Mouse (Mus musculus): Measurements from ENCODE around the gene Ube2t. TPM values are rescaled to one million over a fixed set of nuclear protein-coding genes. Genes with fewer than 3 reads are reported as not detected.

Gene Ube2t
- total RNA-seq (2015; ENCODE audit: low replicate concordance) (26.3 and 43.6 TPM in 2 replicates), total RNA-seq (2017; ENCODE audit: low replicate concordance) (7.8 and 24.8 TPM in 2 replicates)

DNA sequence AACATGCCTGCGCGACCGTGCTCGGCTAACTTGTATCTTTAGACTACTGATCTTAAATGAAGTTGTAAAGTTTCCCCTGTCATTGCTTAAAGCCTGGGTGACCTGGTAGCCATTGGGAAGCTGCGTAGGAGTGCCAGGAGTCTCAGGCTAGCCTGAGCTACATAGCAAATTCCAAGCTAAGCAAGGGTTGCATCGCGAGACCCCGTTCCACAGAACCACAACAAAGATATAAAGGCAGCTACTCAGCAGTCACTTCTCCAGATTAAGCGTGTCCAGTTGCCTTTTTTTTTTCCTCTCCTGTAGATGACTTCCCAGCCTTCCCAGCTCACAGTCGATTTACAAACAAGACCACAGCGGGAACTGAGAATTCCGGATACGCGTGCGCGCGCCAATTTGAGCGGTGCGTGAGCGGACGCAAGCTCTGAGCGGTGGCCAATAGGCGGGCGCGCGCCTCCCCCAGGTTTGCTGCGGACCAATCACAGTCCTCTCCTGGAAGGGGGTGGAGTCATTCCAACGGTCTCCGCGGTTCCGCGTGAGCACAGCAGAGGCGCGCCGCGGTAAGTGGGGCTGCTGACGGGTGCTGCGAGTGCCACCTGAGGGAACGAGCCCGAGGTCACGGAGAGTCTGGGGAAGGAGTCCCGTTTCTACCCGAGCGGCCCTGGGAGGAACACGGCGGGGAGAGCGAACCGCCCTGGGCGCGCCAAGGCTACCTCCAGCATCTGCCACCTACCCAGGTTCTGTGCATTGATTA lies at the start of gene Ube2t:
TSS of gene Ube2t (plus strand) at position 513 of the 751 bp plus-strand sequence.
- ATAC-seq (replicated peaks; ENCODE audit: low FRiP score, poor library complexity, severe bottlenecking): peak; percentile 98

GRCm38 (mm10) chr1:134913535-134913934 lies 48.8 kb upstream of the Ube2t start:
- no peak for ATAC-seq (replicated peaks; ENCODE audit: low FRiP score, poor library complexity, severe bottlenecking)

DNA sequence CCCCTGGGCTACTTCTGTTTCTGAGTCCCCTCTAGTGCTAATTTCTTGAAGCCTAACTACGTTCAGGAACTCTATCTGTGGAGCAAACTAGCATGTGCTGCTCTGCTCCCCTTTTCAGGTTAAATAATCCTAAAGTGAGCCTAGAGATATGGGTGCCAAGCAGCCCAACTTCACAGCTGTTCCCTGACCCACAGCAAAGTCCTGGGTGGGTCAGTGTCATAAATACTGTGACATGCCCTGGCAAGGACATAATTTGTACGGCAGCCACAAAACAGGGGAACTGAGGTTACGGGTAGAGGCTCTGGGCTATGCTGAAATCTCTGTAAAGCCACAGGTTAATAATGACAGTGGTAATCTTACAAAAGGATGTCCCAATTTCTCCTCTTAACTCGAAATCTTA lies 46.9 kb upstream of the Ube2t start:
- ATAC-seq (replicated peaks; ENCODE audit: low FRiP score, poor library complexity, severe bottlenecking): no peak

DNA sequence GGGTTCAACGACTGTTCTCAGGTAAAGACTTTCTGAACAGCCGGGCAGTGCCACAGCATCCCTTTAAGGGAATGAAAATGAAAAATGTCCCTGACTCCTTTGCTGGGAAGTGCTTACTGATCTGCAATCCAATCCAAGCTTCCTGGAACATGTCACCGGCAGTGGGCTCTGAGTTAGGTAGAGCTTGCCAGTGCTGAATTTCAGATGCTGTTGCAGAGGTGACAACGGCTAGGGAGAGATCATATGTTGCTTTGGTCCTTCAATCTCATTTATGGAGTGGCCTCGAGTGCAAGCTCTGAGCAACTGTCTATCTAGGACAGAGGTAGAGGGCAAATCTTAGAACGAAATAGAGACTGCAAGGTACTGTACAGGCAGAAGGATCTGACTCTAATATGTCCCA lies 43.4 kb upstream of the Ube2t start:
- no peak for ATAC-seq (replicated peaks; ENCODE audit: low FRiP score, poor library complexity, severe bottlenecking)

- no peak for ATAC-seq (replicated peaks; ENCODE audit: low FRiP score, poor library complexity, severe bottlenecking)
These were observed 29.9 kb upstream of the Ube2t start for GRCm38 (mm10) chr1:134932431-134932830.

GRCm38 (mm10) chr1:134936335-134936734 lies 26.0 kb upstream of the Ube2t start:
- no peak for ATAC-seq (replicated peaks; ENCODE audit: low FRiP score, poor library complexity, severe bottlenecking)

GRCm38 (mm10) chr1:134938233-134938632 lies 24.1 kb upstream of the Ube2t start:
- ATAC-seq (replicated peaks; ENCODE audit: low FRiP score, poor library complexity, severe bottlenecking): no peak

DNA sequence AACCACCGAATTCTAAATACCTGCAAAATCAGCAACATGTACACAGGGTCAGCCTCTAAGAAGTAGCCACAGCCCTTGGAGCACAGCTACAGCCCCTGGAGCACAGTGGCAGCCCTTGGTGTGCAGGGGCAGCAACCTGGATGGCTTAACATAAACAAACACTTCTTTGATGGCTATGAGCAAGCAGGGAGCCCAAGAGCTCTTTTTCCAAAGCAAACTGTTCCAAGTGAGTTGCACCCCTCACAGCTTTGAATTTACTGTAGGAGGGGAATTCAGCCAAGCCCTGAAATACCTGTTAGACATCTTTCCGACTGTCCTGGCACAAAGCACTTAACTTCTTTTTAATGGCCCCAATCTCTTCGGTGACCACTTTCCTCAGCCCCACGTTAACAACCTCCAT lies 21.5 kb upstream of the Ube2t start:
- no peak for ATAC-seq (replicated peaks; ENCODE audit: low FRiP score, poor library complexity, severe bottlenecking)

- ATAC-seq (replicated peaks; ENCODE audit: low FRiP score, poor library complexity, severe bottlenecking): no peak
These were observed 19.5 kb upstream of the Ube2t start for GRCm38 (mm10) chr1:134942898-134943297.

DNA sequence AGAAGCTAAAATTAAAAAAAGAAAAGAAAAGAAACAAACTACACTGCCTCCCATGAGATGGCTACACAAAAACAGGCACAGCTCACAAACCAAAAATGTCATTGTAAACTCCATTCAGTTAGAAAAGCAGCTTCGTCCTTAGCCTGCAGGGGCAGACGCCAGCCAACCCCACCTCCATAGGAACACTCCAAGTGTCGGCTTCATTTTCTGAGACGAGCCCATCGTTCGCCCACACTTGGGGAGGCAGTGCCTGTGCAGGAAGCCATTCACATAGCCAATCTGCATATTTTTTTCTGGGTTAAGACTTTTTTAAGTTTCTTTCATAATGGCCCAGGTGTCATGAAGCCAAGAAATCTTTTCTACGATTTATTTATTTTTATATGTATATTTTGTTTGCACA lies 14.8 kb upstream of the Ube2t start:
- ATAC-seq (replicated peaks; ENCODE audit: low FRiP score, poor library complexity, severe bottlenecking): no peak

GRCm38 (mm10) chr1:134949946-134950345 lies 12.4 kb upstream of the Ube2t start:
- no peak for ATAC-seq (replicated peaks; ENCODE audit: low FRiP score, poor library complexity, severe bottlenecking)

- no peak for ATAC-seq (replicated peaks; ENCODE audit: low FRiP score, poor library complexity, severe bottlenecking)
These were observed 7.2 kb upstream of the Ube2t start for GRCm38 (mm10) chr1:134955050-134955636.

GRCm38 (mm10) chr1:134955637-134956176 lies 6.7 kb upstream of the Ube2t start, which contains the start of gene Ppp1r12b:
Gene Ppp1r12b, minus strand, starts transcription at chr1:134955942.
- ATAC-seq (replicated peaks; ENCODE audit: low FRiP score, poor library complexity, severe bottlenecking): peak; percentile 100

GRCm38 (mm10) chr1:134960634-134961033 lies 1.7 kb upstream of the Ube2t start:
- no peak for ATAC-seq (replicated peaks; ENCODE audit: low FRiP score, poor library complexity, severe bottlenecking)

DNA sequence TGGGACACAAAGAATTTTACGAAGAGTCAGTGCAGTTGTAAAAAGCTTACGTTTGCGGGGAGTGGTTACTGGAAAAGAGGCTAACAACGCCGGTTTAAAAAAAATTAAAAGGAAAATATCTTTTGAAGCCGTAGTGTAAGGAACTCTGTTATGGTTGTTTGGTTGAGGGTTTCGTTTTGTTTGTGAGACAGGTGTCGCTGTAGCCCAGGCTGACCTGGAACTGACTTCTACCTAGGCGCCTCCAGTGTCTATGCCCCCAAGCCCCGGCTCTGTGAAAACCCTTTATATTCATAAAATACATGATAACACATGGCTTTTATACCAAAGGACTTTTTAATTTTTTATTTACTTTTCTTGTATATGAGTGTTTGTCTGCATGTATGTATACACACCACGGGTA lies 456 bp downstream of the Ube2t start:
- ATAC-seq (replicated peaks; ENCODE audit: low FRiP score, poor library complexity, severe bottlenecking): peak; percentile 74

DNA sequence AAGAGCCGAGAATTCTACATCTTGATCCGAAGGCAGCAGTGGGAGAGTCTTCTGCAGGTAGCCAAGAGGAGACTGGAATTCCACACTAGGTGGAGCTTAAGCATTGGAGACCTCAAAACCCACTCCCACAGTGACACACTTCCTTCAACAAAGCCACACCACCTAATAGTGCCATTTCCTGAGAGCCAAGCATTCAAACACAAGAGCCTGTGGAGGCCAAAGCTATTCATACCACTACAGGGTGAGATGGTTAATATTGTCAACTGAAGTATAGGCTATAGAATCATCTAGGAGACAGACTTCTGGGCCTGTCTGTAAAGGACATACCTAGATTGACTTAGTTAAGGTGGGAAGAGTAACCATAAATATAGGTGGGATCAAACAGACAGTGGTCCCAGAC lies 3.1 kb downstream of the Ube2t start:
- ATAC-seq (replicated peaks; ENCODE audit: low FRiP score, poor library complexity, severe bottlenecking): no peak

GRCm38 (mm10) chr1:134972920-134973319 lies 10.6 kb downstream of the Ube2t start:
- no peak for ATAC-seq (replicated peaks; ENCODE audit: low FRiP score, poor library complexity, severe bottlenecking)

DNA sequence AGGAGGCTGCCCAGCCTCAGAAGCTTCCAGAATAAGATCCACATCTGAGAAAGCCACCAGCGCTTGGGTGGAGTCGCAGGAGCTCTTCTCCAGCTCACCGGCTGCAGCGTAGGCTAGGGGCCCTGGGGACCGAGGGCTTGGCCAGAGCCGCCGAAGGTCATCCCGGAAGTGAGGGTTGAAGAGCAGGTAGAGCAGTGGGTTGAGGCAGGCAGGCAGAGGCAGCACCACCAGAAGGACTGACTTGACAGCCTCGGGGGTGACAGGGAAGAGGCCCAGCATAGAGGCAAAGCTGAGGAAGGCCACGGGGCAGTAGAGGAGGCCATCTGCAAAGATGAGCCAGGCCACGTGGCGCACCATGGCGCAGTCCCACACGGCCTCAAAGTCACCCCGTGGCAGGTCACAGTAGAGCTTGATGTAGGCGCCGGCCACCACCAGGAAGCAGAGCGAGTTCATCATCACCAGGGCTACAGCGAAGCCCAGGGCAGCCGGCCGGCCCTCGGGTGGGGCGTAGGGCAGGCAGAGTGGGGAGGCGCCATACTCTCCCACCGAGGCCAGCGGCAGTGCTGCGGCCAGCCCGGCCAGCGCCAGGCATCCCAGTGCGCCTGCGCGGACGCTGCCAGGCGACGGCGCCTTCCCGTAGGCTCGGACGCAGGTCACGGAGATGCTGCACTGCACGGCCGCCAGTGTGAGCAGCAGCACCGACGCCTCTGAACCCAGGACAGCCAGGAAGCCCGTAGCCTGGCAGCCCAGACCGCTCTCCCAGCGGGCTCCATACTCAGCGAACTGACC lies 25.0 kb downstream of the Ube2t start:
- no peak for ATAC-seq (replicated peaks; ENCODE audit: low FRiP score, poor library complexity, severe bottlenecking)

DNA sequence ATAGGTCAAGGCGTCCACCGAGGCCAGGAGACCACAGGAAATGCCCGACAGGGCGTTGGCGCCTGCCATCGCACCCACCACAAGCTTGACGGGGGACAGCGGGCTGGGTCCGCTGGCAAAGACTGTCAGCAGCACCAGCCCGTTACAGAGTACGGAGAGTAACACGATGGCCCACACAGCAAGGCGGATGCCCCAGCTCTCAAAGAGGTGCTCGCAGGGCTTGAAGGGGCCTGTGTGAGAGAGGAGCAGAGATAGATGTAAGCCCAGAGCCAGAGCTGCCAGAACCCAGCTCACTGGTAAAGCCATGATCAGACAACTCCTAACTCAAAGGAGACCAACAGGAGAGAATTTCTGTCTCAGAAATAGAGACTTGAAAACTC lies 25.6 kb downstream of the Ube2t start:
- no peak for ATAC-seq (replicated peaks; ENCODE audit: low FRiP score, poor library complexity, severe bottlenecking)

DNA sequence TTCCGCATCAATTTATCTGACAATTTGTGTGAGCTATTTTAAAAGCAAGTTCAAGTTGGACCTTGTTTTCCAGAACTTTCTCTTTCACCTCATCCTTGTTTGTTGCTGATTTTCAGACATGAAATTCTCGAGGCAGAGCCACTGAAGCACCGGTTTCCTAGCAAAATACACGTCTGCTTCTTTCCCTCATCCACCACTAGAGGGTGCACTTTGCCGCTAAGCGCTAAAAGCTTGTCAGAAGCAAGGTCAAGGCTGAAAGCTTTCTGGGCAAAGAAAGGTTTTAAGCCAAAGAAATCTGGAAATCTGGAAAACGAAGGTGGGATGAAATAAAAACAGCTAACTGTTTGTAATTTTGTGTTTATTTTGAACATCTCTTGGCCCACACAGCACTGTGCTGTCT lies 27.0 kb downstream of the Ube2t start:
- ATAC-seq (replicated peaks; ENCODE audit: low FRiP score, poor library complexity, severe bottlenecking): 0 out of 2 replicates have a peak, but pooled peaks have one; percentile 54

All from erythroblast, adult 5-6 weeks (primary cell).